Mouse (Mus musculus) brain, embryonic 14.5 days (tissue): ENCODE data around the gene Tnip3.

ENCODE experiments used
- CTCF ChIP-seq: fragments of 200-500 bp; IDR thresholded peaks from 2 replicates; pipeline ENCODE4 v1.5.1; 2012; ENCODE audit warnings: inconsistent platforms, mild to moderate bottlenecking, moderate library complexity, borderline replicate concordance; ENCODE audit not compliant: insufficient read depth, insufficient read length; ENCODE audit errors: extremely low read depth
- POLR2A ChIP-seq: fragments of 200-500 bp; IDR thresholded peaks from 2 replicates; pipeline ENCODE4 v1.6.1; 2012; ENCODE audit warnings: mild to moderate bottlenecking, inconsistent platforms, borderline replicate concordance; ENCODE audit not compliant: poor library complexity, insufficient read depth, insufficient read length, severe bottlenecking; ENCODE audit errors: extremely low read depth

DNA sequence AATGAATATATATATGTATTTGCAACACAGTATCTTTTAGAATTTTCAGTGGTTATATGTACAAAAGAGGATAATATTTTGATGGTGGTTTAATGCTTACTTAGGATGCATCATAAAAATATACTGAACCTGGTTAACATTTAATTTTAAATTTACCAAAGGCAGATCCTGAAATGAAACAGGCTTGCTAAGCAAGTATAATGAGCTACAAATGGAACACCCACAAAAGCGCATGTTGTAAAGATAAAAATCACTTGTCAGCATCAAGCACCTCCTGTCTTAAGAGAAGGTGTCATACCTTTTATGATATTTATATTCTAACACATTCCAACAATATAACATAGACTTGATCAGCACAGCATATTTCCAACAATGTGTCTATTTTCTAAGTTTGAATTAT lies 8.6 kb downstream of the Tnip3 start:
- TF ChIP-seq CTCF (no peak), POLR2A (no peak)
